Mouse (Mus musculus) CH12.LX (cell line): Measurements from ENCODE around the gene Gpatch2. TPM values are rescaled to one million over a fixed set of nuclear protein-coding genes. Genes with fewer than 3 reads are reported as not detected.

Experiments used
- DNase-seq: peaks from one replicate; pipeline ENCODE4 v3.0.0-alpha.2; 2013; ENCODE audit errors: extremely low read depth
- H3K27ac ChIP-seq: 2 replicates; pipeline ENCODE4 v1.5.1; 2012; ENCODE audit warnings: low read depth, mild to moderate bottlenecking, control low read depth, moderate library complexity; ENCODE audit not compliant: insufficient read depth
- H3K27me3 ChIP-seq: replicated peaks from 2 replicates; pipeline ENCODE3; 2012; ENCODE audit warnings: inconsistent platforms
- H3K36me3 ChIP-seq, 2 experiments: replicated peaks in 1 of 2; 2 replicates each; pipeline versions ENCODE3 to v1.6.1; 2012; ENCODE audit warnings: inconsistent platforms in 1 of 2, low read length in 1 of 2, mild to moderate bottlenecking in 1 of 2, mixed read lengths in 1 of 2, moderate library complexity in 1 of 2; ENCODE audit not compliant: control insufficient read depth in 1 of 2, insufficient read depth in 1 of 2
- H3K4me1 ChIP-seq, 2 experiments: 2 replicates each; pipeline ENCODE4 v1.6.1; 2012; ENCODE audit warnings: inconsistent platforms in 1 of 2, moderate library complexity in 1 of 2; ENCODE audit not compliant: insufficient read depth in 2 of 2, control insufficient read depth in 1 of 2
- H3K4me2 ChIP-seq: 2 replicates; pipeline ENCODE4 v1.6.1; 2012; ENCODE audit warnings: low read depth, mild to moderate bottlenecking, control low read depth; ENCODE audit not compliant: poor library complexity, insufficient read depth, severe bottlenecking
- H3K4me3 ChIP-seq, 3 experiments: fragments of 150-350 bp in 1 of 3; sonication (generic) in 1 of 3; replicated peaks in 1 of 3; 2 replicates each; pipeline versions ENCODE3 to v1.5.1; 2011 to 2012; ENCODE audit warnings: low read depth in 2 of 3, low read length in 2 of 3, mild to moderate bottlenecking in 2 of 3, moderate library complexity in 2 of 3, control low read depth in 1 of 3, improper control_type of control experiment in 1 of 3, inconsistent platforms in 1 of 3, mixed read lengths in 1 of 3; ENCODE audit not compliant: poor library complexity in 1 of 3
- H3K79me2 ChIP-seq: replicated peaks from 2 replicates; pipeline ENCODE4 v1.6.1; 2012; ENCODE audit warnings: mild to moderate bottlenecking, moderate library complexity; ENCODE audit not compliant: control insufficient read depth, poor library complexity, insufficient read depth, severe bottlenecking; ENCODE audit errors: extremely low read depth
- H3K9ac ChIP-seq: 2 replicates; pipeline ENCODE4 v1.6.1; 2012; ENCODE audit warnings: low read depth, mild to moderate bottlenecking, control low read depth, moderate library complexity; ENCODE audit not compliant: insufficient read depth
- H3K9me3 ChIP-seq: replicated peaks from 2 replicates; pipeline ENCODE3; 2012; ENCODE audit warnings: low read length, inconsistent platforms, mixed read lengths
- BHLHE40 ChIP-seq: IDR thresholded peaks from 2 replicates; pipeline ENCODE4 v1.6.1; 2011; ENCODE audit warnings: mild to moderate bottlenecking, low read depth, low read length, improper control_type of control experiment
- CHD1 ChIP-seq: IDR thresholded peaks from 2 replicates; pipeline ENCODE4 v1.6.1; 2012; ENCODE audit warnings: low read depth, low read length, improper control_type of control experiment, inconsistent platforms
- ELF1 ChIP-seq: IDR thresholded peaks from 2 replicates; pipeline ENCODE4 v1.6.1; 2014; ENCODE audit warnings: low read depth, mild to moderate bottlenecking, inconsistent platforms, low read length, improper control_type of control experiment
- EP300 ChIP-seq: IDR thresholded peaks from 2 replicates; pipeline ENCODE4 v1.6.1; 2011; ENCODE audit warnings: low read length, improper control_type of control experiment
- ETS1 ChIP-seq: conservative IDR thresholded peaks from 2 replicates; pipeline ENCODE4 v1.6.1; 2012; ENCODE audit warnings: low read depth, mild to moderate bottlenecking, inconsistent platforms, low read length, improper control_type of control experiment, moderate library complexity
- IRF4 ChIP-seq: IDR thresholded peaks from 2 replicates; pipeline ENCODE4 v1.6.1; 2014; ENCODE audit warnings: low read depth, mild to moderate bottlenecking, inconsistent platforms, low read length, improper control_type of control experiment
- JUN ChIP-seq: IDR thresholded peaks from 2 replicates; pipeline ENCODE4 v1.6.1; 2011; ENCODE audit warnings: low read depth, mild to moderate bottlenecking, low read length, improper control_type of control experiment, moderate library complexity; ENCODE audit not compliant: insufficient read depth
- JUND ChIP-seq: conservative IDR thresholded peaks from 2 replicates; pipeline ENCODE4 v1.6.1; 2011; ENCODE audit warnings: low read depth, low read length, improper control_type of control experiment
- MAFK ChIP-seq: IDR thresholded peaks from 2 replicates; pipeline ENCODE4 v1.6.1; 2011; ENCODE audit warnings: low read length, improper control_type of control experiment; ENCODE audit not compliant: insufficient replicate concordance
- MEF2A ChIP-seq: IDR thresholded peaks from 2 replicates; pipeline ENCODE4 v1.6.1; 2014; ENCODE audit warnings: low read depth, mild to moderate bottlenecking, inconsistent platforms, low read length, improper control_type of control experiment, borderline replicate concordance
- MYC ChIP-seq: IDR thresholded peaks from 2 replicates; pipeline ENCODE4 v1.6.1; 2011; ENCODE audit warnings: low read depth, mild to moderate bottlenecking, improper control_type of control experiment, low read length
- POLR2A ChIP-seq: IDR thresholded peaks from 2 replicates; pipeline ENCODE4 v1.6.1; 2011; ENCODE audit warnings: low read depth, mild to moderate bottlenecking, improper control_type of control experiment, low read length
- RCOR1 ChIP-seq: conservative IDR thresholded peaks from 2 replicates; pipeline ENCODE4 v1.6.1; 2012; ENCODE audit warnings: low read depth, mild to moderate bottlenecking, inconsistent platforms, low read length, improper control_type of control experiment
- SIN3A ChIP-seq: IDR thresholded peaks from 2 replicates; pipeline ENCODE4 v1.6.1; 2012; ENCODE audit warnings: low read length, improper control_type of control experiment, inconsistent platforms
- ZC3H11A ChIP-seq: IDR thresholded peaks from 2 replicates; pipeline ENCODE4 v1.6.1; 2012; ENCODE audit warnings: low read depth, mild to moderate bottlenecking, inconsistent platforms, low read length, improper control_type of control experiment
- dilution Hi-C: fragments of 300-500 bp; cut with MboI; formaldehyde crosslinking; loops from 2 replicates; pipeline ENCODE4 v1.14.3; 2020; ENCODE audit warnings: low sequenced_read_pairs; ENCODE audit not compliant: extremely low pct_unique_long_range_greater_than_20kb, extremely low pct_ligation_motif_present
- in situ Hi-C: fragments of 300-500 bp; cut with MboI; formaldehyde crosslinking; loops from 3 replicates; pipeline ENCODE4 v1.14.3; 2019; ENCODE audit warnings: low sequenced_read_pairs, low pct_ligation_motif_present, low pct_unique_long_range_greater_than_20kb, mixed read lengths
- polyA plus RNA-seq: library from polyadenylated mRNA; unstranded; fragments of >175 nt; gene quantifications from 2 replicates; pipeline ENCODE4 v1.2.1, GENCODE M21; 2012; ENCODE audit warnings: low read depth; ENCODE audit not compliant: insufficient read length
- total RNA-seq, 2 experiments: library from RNA; depleted of rRNA; stranded (reverse); fragments of 300-350 nt in 1 of 2; fragments of >200 nt in 1 of 2; gene quantifications; 2 replicates each; pipeline ENCODE4 v1.2.3; 2012 to 2014

Gene Gpatch2
- total and polyA plus RNA-seq, 3 experiments: 14.1 to 17.0 (median 15.4) TPM

- peaks cover 5 to 23% of the 10 kb centered on the region in 2 experiments for H3K4me1 ChIP-seq
- no peak overlapping the region for H3K9ac ChIP-seq
Observed at GRCm38 (mm10) chr1:187226328-187227025, 11.2 kb downstream of the Gpatch2 start.

GRCm38 (mm10) chr1:187228414-187229146 is 13.3 kb downstream of the Gpatch2 start:
- dilution Hi-C loops: no loop called here
- Histone ChIP-seq H3K36me3 (peaks cover 27 to 67% of the 10 kb centered on the region in 2 experiments), H3K4me3 (no peak overlapping the region), H3K9me3 (no peaks in the 10 kb centered on the region), H3K79me2 (peaks cover 12% of the 10 kb centered on the region), H3K9ac (no peak overlapping the region), H3K4me1 (peaks cover 8 to 28% of the 10 kb centered on the region in 2 experiments), H3K27ac (no peak overlapping the region), H3K27me3 (no peaks in the 10 kb centered on the region), H3K4me2 (peak overlapping the region; percentile 39)
- peak; percentile 84 for DNase-seq
- TF ChIP-seq BHLHE40 (peak; percentile 70), ZC3H11A (no peak), MYC (no peak; the same call in 1 of the 2 replicates), MAFK (peak; percentile 89), MEF2A (peak; percentile 75), IRF4 (peak; percentile 94), JUND (peak; percentile 65), ETS1 (peak; percentile 62), JUN (peak; percentile 38), POLR2A (no peak), SIN3A (peak; percentile 66; the same call in 1 of the 2 replicates), RCOR1 (peak; percentile 60; the same call in 1 of the 2 replicates), EP300 (peak; percentile 88), ELF1 (peak; percentile 12; the same call in 1 of the 2 replicates), CHD1 (0 out of 2 replicates have a peak, but pooled peaks have one; percentile 47)
- in situ Hi-C loops: no loop called here

More at GRCm38 (mm10) chr1:187226328-187227025, 11.2 kb downstream of the Gpatch2 start:
- Histone ChIP-seq H3K9me3 (no peaks in the 10 kb centered on the region), H3K27ac (no peak overlapping the region), H3K79me2 (peaks cover 12% of the 10 kb centered on the region), H3K36me3 (peaks cover 22 to 54% of the 10 kb centered on the region in 2 experiments), H3K4me3 (no peak overlapping the region), H3K4me2 (no peak overlapping the region), H3K27me3 (no peaks in the 10 kb centered on the region)
- TF ChIP-seq IRF4: no peak
- in situ Hi-C loops: no loop called here
- no peak for DNase-seq
- dilution Hi-C loops: no loop called here
